Mouse (Mus musculus): Measurements from ENCODE around the gene Obox8. TPM values are rescaled to one million over a fixed set of nuclear protein-coding genes. Genes with fewer than 3 reads are reported as not detected.

Obox8 gene
- total RNA-seq (2021) = not detected
- long read RNA-seq, experiment 1 = 0 reads
- long read RNA-seq, experiment 2 = 0 reads

DNA sequence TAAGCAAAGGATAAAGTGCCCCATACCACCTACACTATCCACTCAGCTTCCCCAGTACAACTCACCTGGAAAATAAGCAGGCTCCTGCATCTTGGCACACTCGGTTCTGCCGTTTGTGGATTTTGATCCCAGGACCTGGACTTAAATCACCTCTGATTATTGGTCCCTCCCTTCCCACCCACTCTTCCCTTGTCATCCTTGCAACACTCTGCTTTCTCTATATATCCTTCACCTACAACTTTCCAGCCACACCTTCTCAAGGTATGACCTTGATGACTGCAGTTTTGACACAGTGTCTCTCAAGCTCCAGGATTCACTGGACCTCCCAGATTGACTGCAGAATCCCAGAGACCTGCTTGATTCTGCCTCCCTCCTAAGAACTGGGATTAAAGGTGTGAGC is at the start of gene Obox8:
TSS of gene Obox8 (minus strand) at position 101 of the 400 bp plus-strand sequence.
- intact Hi-C loops (cut with DNase I) = no loop called here
- DNase-seq = no peak

DNA sequence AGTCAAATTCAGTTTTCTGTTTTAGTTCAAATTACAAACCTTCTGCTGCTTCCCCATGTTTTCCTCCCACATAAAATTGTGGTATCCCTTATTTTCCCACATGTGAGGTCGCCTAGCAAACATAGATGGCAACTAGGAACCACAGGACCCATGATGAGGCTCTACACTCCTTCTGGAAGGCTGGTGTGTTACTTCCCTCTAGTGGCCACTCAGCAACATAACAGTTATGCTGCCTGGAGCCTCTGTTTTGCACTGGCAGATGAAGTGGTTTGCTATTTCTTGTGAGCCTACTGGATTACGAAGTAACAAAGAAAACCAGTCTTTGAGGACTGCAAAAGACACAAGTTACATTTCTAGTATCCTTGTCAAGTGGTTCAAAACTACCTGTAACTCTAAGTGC is 16.1 kb downstream of the Obox8 start:
- no peak for DNase-seq
- intact Hi-C loops (cut with DNase I) = no loop called here

DNA sequence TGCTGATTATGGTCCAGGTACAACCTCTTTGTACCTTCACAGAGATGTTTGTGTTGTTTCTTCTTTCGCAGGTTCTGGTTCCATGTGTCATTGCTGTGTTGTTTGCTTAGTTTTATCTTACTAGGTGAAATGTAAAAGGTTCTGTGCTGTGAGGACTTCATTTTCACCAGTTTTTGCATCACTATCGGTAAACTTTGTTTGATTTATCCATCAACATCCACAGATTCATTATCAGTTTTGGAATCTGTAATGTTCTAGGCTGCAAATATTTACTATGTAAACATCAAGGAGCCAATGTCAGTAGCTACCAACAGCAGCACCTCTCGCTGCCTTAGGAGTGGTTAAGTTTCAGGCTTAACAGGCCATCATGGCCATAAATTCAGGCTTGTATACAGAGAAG is 24.7 kb downstream of the Obox8 start:
- intact Hi-C loops (cut with DNase I) = no loop called here
- no peak for DNase-seq

DNA sequence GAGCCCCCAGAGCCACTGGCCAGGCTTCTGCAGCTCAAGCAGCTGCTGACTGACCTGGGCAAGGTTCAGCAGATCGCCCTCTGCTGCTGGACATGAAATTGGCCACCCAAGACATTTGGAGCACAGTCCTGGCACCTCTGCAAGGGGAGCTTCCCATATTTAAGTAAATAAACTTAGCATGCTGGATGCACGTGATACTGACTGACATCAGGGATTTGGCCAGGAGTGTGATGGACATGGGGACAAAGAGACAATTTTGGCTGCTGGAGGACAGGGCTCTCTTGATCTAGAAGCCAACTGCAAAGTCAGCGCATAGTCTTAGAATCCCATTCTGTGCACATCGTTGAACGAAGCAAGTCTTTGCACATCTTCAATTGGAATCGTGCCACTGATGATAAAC is 25.8 kb downstream of the Obox8 start:
- DNase-seq = no peak

More for the DNA sequence above, 25.8 kb downstream of the Obox8 start:
- intact Hi-C loops (cut with DNase I) = no loop called here

Other genes with a start within 250 kb of the Obox8 start
- gene Sult2a3, start 210.5 kb downstream of the Obox8 start, total RNA-seq (2021) = not detected
- not detected for gene Sult2a6, start 78.7 kb downstream of the Obox8 start, total RNA-seq (2021)
- not detected for gene Sult2a8, start 113.2 kb upstream of the Obox8 start, total RNA-seq (2021)
- gene Sult2a7, start 160.7 kb upstream of the Obox8 start, total RNA-seq (2021) = not detected
- gene Vmn1r90, start 229.9 kb upstream of the Obox8 start, total RNA-seq (2021) = under 1 TPM in 1 of 2 experiments, not detected in 1; 0.10 TPM

All from gastrocnemius, postnatal 36 days (tissue).